Mouse (Mus musculus) 416B (cell line): ENCODE results near the gene Endod1.

Experiments
- DNase-seq: peaks from one replicate; pipeline ENCODE4 v3.0.0; 2011; ENCODE audit warnings: low read depth

The Endod1 gene

GRCm38 (mm10) chr9:14381353-14382055 lies at the start of gene Endod1:
Gene Endod1 (minus strand): TSS chr9:14381507.
- DNase-seq = no peak

- DNase-seq = no peak
Measured at GRCm38 (mm10) chr9:14409153-14409552, 27.8 kb upstream of the Endod1 start.

- DNase-seq = no peak
Measured at GRCm38 (mm10) chr9:14408044-14408443, 26.7 kb upstream of the Endod1 start.

GRCm38 (mm10) chr9:14406056-14406455 lies 24.7 kb upstream of the Endod1 start:
- no peak for DNase-seq

GRCm38 (mm10) chr9:14402099-14402498 lies 20.8 kb upstream of the Endod1 start:
- DNase-seq = no peak

GRCm38 (mm10) chr9:14400392-14400791 lies 19.1 kb upstream of the Endod1 start:
- no peak for DNase-seq

DNA sequence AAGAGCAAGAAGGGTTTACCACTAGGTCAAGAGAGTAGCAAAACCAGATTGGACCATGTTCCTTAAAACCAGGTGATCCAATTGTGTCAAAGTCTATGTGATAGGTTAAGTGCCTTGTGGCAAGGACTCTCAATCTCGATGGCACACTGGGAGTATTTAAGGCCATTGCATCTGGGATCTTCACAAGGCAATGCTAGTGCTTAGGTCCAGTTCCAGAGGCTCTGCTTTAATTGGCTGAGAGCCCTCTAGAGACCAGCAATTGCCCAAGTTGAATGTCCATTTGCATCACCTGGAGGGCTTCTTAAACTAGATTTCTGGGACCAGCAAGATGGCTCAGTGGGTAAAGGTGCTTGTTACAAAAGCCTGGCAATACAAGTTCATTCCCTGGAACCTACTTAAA lies 17.6 kb upstream of the Endod1 start:
- DNase-seq = no peak

GRCm38 (mm10) chr9:14398084-14398483 lies 16.8 kb upstream of the Endod1 start:
- no peak for DNase-seq

- no peak for DNase-seq
Measured at GRCm38 (mm10) chr9:14397449-14397819, 16.1 kb upstream of the Endod1 start.

DNA sequence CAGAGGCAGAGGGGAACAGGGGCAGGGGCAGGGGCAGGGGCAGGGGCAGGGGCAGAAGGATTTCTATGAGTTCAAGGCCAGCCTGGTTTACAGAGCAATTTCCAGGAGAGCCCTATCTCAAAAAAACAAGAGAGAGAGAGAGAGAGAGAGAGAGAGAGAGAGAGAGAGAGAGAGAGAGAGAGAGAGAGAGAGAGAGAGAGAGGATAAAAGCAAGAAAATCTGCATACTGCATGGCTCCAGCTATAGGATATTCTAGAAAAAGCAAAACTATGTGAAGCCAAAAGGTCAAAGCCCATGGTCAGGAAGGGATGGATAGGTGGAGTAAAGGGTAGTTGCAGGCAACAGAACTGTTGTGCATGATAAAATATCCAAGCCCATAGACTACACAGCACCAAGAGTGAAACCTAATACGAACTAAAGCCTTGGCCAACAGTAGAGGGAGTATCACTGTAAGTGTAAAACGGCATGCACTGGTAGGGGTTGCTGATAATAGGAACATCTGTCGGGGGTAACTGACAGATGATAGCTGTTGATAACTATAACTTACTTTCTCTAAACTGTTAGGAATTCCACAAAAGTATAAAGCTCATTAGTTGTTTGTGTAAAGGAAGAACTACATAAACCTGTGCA lies 15.6 kb upstream of the Endod1 start:
- no peak for DNase-seq

DNA sequence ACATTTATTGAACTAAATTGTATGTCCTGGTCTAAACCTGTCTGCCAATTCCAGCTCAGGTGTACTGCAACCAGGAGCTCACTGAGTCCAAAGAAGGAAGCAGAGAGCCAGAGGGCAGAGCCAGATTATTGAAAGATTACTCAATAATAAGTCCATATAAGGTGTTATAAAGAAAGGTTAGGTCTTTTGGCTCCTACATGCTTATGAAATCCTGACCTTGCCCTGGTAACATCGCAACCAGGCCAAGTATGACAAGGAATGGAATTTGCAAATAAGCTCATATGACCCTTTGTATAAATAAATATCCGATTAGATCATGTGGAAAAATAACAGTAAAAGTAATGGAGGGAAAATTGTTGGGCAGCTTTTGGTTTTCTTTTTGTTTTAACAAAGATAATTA lies 14.8 kb upstream of the Endod1 start:
- no peak for DNase-seq

GRCm38 (mm10) chr9:14394956-14395561 lies 13.8 kb upstream of the Endod1 start:
- no peak for DNase-seq

GRCm38 (mm10) chr9:14391841-14392318 lies 10.6 kb upstream of the Endod1 start:
- DNase-seq = peak; percentile 40

- no peak for DNase-seq
Measured at GRCm38 (mm10) chr9:14391286-14391685, 10.0 kb upstream of the Endod1 start.

DNA sequence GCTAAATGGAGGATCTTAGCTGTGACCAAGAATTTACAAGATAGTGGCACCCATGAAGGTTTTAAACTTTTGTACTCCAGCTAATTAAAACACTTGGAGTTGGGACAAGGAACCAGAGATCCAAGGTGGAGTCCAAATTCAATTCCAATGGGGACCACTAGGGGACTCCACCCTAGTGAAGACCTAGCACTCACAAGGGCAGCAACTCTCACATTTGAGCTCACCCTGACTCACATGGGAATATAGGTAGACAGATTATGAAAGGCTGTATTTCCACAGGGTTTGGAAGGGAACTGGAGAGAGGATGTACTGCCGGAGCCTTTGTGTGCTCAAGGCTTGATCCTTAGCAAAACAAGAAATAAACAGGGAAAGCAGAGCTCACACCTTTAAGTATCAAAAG lies 9.0 kb upstream of the Endod1 start:
- peak; percentile 49 for DNase-seq

DNA sequence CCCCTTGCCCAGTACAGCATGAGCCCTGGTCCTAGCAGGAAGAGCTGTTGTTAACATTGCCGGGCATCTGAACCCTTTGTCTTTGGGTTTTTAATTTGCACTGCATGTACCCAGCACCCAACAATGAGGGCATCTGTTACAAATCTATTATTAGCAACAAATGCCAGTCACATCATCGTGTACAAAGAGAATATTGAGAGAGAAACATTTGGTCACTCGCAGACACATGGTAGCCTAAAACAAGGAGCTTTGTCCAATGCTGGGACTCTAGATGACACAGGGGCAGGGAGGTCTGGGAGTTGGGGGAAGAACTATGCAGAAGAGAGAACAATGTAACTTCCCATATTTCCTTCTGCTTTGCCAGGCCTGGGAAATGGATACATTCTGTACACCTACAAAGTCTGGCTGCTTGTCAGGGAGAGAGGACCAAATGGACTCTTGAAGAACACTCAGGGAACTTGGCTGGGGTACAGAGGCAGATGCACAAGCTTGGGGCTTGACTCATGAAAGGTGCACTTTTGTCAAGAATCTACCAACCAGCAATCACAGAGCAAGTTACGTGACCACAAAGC lies 7.8 kb upstream of the Endod1 start:
- DNase-seq = no peak

GRCm38 (mm10) chr9:14388001-14388400 lies 6.7 kb upstream of the Endod1 start:
- peak; percentile 51 for DNase-seq

DNA sequence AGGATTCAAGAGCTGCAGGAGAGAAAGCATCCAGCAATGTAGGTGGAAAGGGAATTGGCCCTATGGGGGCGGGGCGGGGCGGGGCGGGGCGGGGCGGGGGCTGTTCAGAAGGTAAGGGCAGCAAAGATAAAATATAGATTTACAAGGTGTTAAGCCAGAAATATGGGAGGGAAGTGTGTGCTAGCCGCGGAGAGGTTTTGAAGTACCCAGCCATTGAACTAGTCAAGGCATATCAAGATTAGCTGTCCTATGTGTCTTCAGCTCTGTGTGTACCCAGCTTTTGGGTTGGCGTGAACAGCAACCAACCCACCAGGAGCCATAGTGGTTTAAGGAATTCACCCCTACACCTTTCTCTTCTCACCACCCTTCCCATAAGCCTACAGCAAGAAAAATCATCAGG lies 5.5 kb upstream of the Endod1 start:
- DNase-seq = no peak

GRCm38 (mm10) chr9:14385665-14386064 lies 4.4 kb upstream of the Endod1 start:
- DNase-seq = peak; percentile 75

GRCm38 (mm10) chr9:14383186-14383920 lies 2.0 kb upstream of the Endod1 start:
- no peak for DNase-seq

DNA sequence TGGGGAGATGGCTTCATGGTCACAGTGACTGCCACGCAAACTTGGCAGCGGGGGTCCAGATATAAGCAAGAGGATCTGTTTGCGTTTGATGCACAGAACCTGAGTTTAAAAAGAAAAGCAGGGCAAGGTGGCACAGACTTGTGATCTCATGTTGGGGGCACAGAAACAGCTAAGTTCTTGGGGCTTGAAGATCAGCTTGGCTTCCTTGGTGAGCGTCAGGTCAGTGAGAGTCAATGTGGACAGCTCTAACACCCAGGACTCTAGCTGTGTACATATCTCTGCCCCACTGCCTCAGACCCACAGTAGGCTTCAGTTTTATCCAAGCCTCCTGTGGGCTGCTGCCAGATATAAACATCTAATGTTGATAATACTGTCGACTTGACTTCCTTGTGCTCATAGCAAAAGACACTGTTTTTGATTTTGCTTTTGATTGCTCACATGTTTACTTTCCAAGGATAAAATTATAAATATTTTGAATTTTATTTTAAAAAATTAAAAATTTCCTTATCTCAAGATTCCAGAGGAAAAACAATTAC lies 1.0 kb upstream of the Endod1 start:
- no peak for DNase-seq
